ENCODE assay signal across 25 mouse cellular contexts in the genomic region with DNA sequence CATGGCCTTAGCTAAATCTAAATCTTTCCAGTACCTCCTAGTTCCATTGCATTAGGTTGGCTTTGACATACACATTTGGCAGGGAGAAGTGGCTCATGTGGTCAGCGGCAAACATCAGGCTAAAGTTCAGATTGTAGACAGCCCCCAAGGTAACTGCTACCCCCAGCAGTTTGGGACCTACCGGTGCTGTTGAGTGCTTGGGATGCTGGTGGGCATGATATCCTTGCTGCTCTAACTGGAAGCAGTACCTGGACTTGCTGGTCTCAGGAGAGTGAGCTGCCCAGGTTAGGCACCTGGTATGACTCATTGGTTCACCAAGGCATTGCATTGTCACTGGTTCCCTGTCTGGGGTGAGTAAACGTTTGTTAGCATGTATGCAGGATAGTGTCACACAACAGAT. TPM values are rescaled to one million over a fixed set of nuclear protein-coding genes. Genes with fewer than 3 reads are reported as not detected.
"Had no signal": no experiment of that assay in that cellular context is flagged by ENCODE, and none has a peak within 500 bp of the region (broad histone marks: within the 10 kb centered on the region; RNA-seq: fewer than 3 reads in every experiment).

No protein-coding gene starts in this region.

- H3K4me3 ChIP-seq: neural tube, embryonic 13.5 days; neural tube, embryonic 15.5 days; stomach, embryonic 15.5 days had no signal

- H3K4me1 ChIP-seq: neural tube, embryonic 13.5 days; neural tube, embryonic 15.5 days; stomach, embryonic 15.5 days had no signal

- H3K9me3 ChIP-seq: neural tube, embryonic 13.5 days; neural tube, embryonic 15.5 days; stomach, embryonic 15.5 days had no signal

- DNase-seq: retina, postnatal 1 day; right cerebral cortex, adult 18-20 months; right cerebral cortex, postnatal 14 days; right cerebral cortex, postnatal 25 days; right cerebral cortex, postnatal 4 days; spleen, adult 18-20 months; thymus, adult 18-20 months; thymus, adult 2 months; thymus, postnatal 14 days; thymus, postnatal 25 days; thymus, postnatal 36 days; thymus, postnatal 4 days had no signal

- H3K27me3 ChIP-seq: neural tube, embryonic 13.5 days; neural tube, embryonic 15.5 days; stomach, embryonic 15.5 days had no signal

- H3K27ac ChIP-seq: neural tube, embryonic 13.5 days; neural tube, embryonic 15.5 days; stomach, embryonic 15.5 days; stomach, postnatal 0 days had no signal

- H3K36me3 ChIP-seq: neural tube, embryonic 13.5 days; neural tube, embryonic 15.5 days; stomach, embryonic 15.5 days had no signal

RNA-seq across cellular contexts. Expression of a gene that starts 8.3 kb away (rescaled TPM):
- total RNA-seq: neutrophil, adult 5-6 weeks had no signal
- polyA plus RNA-seq: neural tube, embryonic 14.5 days; small intestine, adult 2 months; spleen, adult 2 months; stomach, embryonic 14.5 days; stomach, embryonic 15.5 days; stomach, embryonic 16.5 days; stomach, postnatal 0 days; testis, adult 2 months; thymus, postnatal 0 days; urinary bladder, adult 2 months had no signal

RNA-seq across cellular contexts. Expression of a gene that starts 12.0 kb away (rescaled TPM):
- total RNA-seq: neutrophil, adult 5-6 weeks had no signal
- polyA plus RNA-seq: neural tube, embryonic 14.5 days; neural tube, embryonic 15.5 days; small intestine, adult 2 months; spleen, adult 2 months; stomach, embryonic 14.5 days had no signal
